Comparison of ENCODE assay signal across 31 mouse cellular contexts in the genomic region with DNA sequence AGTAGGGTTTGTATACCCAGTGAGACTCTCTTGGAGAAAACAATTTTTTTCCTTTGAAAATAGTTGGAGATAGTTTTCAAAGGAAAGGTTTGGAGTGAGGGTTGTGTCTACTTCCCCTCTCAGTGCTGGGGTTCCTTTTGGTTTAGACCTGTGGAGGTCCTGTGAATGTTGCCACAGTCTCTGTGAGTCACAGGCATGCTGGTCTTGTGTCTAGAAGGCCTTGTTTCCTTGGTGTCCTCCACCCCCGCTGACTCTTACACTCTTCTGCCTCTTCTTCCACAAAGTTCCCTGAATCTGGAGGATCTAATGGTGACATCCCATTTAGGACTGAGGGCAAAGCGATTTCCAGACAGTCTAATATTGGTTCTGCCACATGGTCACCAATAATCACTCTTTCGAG. TPM values are rescaled to one million over a fixed set of nuclear protein-coding genes. Genes with fewer than 3 reads are reported as not detected.
"Had no signal": no experiment of that assay in that cellular context is flagged by ENCODE, and none has a peak within 500 bp of the region (broad histone marks: within the 10 kb centered on the region; RNA-seq: fewer than 3 reads in every experiment).

No protein-coding gene starts in this region.

- DNase-seq: gastrocnemius, adult 2 months; gastrocnemius, postnatal 10 days; gastrocnemius, postnatal 25 days; heart, adult 2 months; heart, postnatal 10 days; heart, postnatal 4 days; kidney, adult 18-20 months; kidney, adult 8-10 months; kidney, postnatal 10 days; kidney, postnatal 25 days; kidney, postnatal 4 days; liver; liver, embryonic 13.5 days; liver, postnatal 0 days had no signal

RNA-seq across cellular contexts. Expression of a gene that starts 26.3 kb away (rescaled TPM):
- total RNA-seq: gastrocnemius, adult 2 months; gastrocnemius, postnatal 10 days; gastrocnemius, postnatal 25 days; gastrocnemius, postnatal 4 days; granulocyte monocyte progenitor cell, adult 5-6 weeks; heart, adult 2 months; heart, postnatal 10 days; heart, postnatal 25 days; heart, postnatal 4 days; layer of hippocampus, adult 2 months; layer of hippocampus, postnatal 10 days; layer of hippocampus, postnatal 25 days; left cerebral cortex, adult 2 months; left cerebral cortex, postnatal 10 days; left cerebral cortex, postnatal 25 days had no signal
- polyA plus RNA-seq: heart, adult 2 months; heart, embryonic 12.5 days; hindbrain, embryonic 12.5 days; inflammation-experienced regulatory T-cells, adult 6 months; intestine, embryonic 15.5 days; intestine, postnatal 0 days; limb, embryonic 14.5 days; liver, embryonic 11.5 days; liver, embryonic 13.5 days; liver, embryonic 15.5 days; liver, postnatal 0 days had no signal

RNA-seq across cellular contexts. Expression of a gene that starts 42.9 kb away (rescaled TPM):
- total RNA-seq: gastrocnemius, adult 2 months; gastrocnemius, postnatal 25 days; gastrocnemius, postnatal 4 days; granulocyte monocyte progenitor cell, adult 5-6 weeks had no signal
- polyA plus RNA-seq: inflammation-experienced regulatory T-cells, adult 6 months; liver, postnatal 0 days had no signal
